Mouse (Mus musculus): Measurements from ENCODE around the gene Sfxn5. TPM values are rescaled to one million over a fixed set of nuclear protein-coding genes. Genes with fewer than 3 reads are reported as not detected.

The Sfxn5 gene
- polyA plus RNA-seq, 2 experiments, result 0.77 to 1.2 TPM

DNA sequence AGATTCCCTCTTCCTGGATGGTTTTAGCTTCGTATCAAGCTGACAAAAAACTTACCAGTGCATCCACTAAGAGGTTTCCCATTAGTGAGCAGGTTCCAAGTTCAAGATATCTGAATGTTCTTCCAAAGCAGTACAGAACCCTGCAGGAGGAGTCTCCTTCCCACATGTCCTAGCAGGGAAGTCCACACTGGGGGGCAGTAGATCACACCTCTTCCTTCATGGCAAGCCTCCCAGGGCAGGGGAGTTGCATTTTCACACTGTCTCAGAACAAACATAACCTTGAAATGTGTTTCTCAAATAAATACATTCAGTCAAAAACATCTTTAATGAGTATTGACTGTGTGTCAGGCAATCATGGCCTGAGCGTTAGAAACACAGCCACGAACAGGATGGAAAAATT lies 153.7 kb downstream of the Sfxn5 start:
- WGBS (ENCODE audit: insufficient replicate concordance), result 69% methylated on average over 3 of the region's 3 CpGs
- no peak overlapping the region for H3K27ac ChIP-seq
- no peak overlapping the region for H3K4me3 ChIP-seq (ENCODE audit: insufficient read depth in 1 of 2, low read depth in 2 of 2, low read length in 2 of 2)
- no peaks in the 10 kb centered on the region for H3K36me3 ChIP-seq (replicated peaks; ENCODE audit: control insufficient read depth, insufficient read depth, low read depth)
- ATAC-seq (ENCODE audit: insufficient read depth) (no peak), DNase-seq (ENCODE audit: low read depth in 3 of 3, low spot score in 3 of 3) (no peak)
- TF ChIP-seq EP300 (IDR thresholded peaks at IDR 0.05; ENCODE audit: low read depth) (no peak), CTCF (IDR thresholded peaks at IDR 0.05; ENCODE audit: low read depth) (no peak)
- peaks cover 8% of the 10 kb centered on the region for H3K27me3 ChIP-seq (ENCODE audit: control insufficient read depth, insufficient read depth, low read length)
- H3K4me2 ChIP-seq (ENCODE audit: low read depth), result no peak overlapping the region
- no peak overlapping the region for H3K9ac ChIP-seq (replicated peaks)
- H3K4me1 ChIP-seq (replicated peaks; ENCODE audit: control insufficient read depth in 2 of 2, insufficient read depth in 2 of 2, low read length in 1 of 2), result no peaks in the 10 kb centered on the region
- H3K9me3 ChIP-seq (ENCODE audit: control insufficient read depth, low read length), result no peaks in the 10 kb centered on the region

- Histone ChIP-seq H3K4me3 (ENCODE audit: insufficient read depth in 1 of 2, low read depth in 2 of 2, low read length in 2 of 2) (no peak overlapping the region), H3K9me3 (ENCODE audit: control insufficient read depth, low read length) (no peaks in the 10 kb centered on the region), H3K27me3 (ENCODE audit: control insufficient read depth, insufficient read depth, low read length) (no peaks in the 10 kb centered on the region), H3K4me1 (replicated peaks; ENCODE audit: control insufficient read depth in 2 of 2, insufficient read depth in 2 of 2, low read length in 1 of 2) (no peaks in the 10 kb centered on the region), H3K4me2 (ENCODE audit: low read depth) (no peak overlapping the region), H3K36me3 (replicated peaks; ENCODE audit: control insufficient read depth, insufficient read depth, low read depth) (no peaks in the 10 kb centered on the region), H3K9ac (replicated peaks) (no peak overlapping the region), H3K27ac (no peak overlapping the region)
- TF ChIP-seq CTCF (IDR thresholded peaks at IDR 0.05; ENCODE audit: low read depth) (no peak), EP300 (IDR thresholded peaks at IDR 0.05; ENCODE audit: low read depth) (no peak)
- 47% methylated on average over 11 of the region's 11 CpGs for WGBS (ENCODE audit: insufficient replicate concordance)
- no peak for ATAC-seq (ENCODE audit: insufficient read depth)
- DNase-seq (ENCODE audit: low read depth in 3 of 3, low spot score in 3 of 3), result no peak
Measured at GRCm38 (mm10) chr6:85165440-85165921, 167.7 kb downstream of the Sfxn5 start.

Small RNAs within 50 kb of the gene (microRNA-seq; reads per million reads assigned to microRNA genes)
- not detected for gene Mir705

Other genes starting within 250 kb of the Sfxn5 start
- gene Spr, start 195.7 kb downstream of the Sfxn5 start, polyA plus RNA-seq (2012; rRNA removed), result 7.6 and 7.9 TPM in 2 replicates
- gene Spr, start 195.7 kb downstream of the Sfxn5 start, polyA plus RNA-seq (2014; fragmentation: Nextera tagmentation; extraction: Ambion mirVana), result 32.9 and 35.6 TPM in 2 replicates
- gene Emx1, start 146.0 kb downstream of the Sfxn5 start, polyA plus RNA-seq (2012; rRNA removed), result 0.03 and 0.12 TPM in 2 replicates
- not detected in 2 replicates for gene Emx1, start 146.0 kb downstream of the Sfxn5 start, polyA plus RNA-seq (2014; fragmentation: Nextera tagmentation; extraction: Ambion mirVana)
- gene Rab11fip5, start 41.2 kb upstream of the Sfxn5 start, polyA plus RNA-seq (2012; rRNA removed), result 0.29 and 0.40 TPM in 2 replicates
- gene Rab11fip5, start 41.2 kb upstream of the Sfxn5 start, polyA plus RNA-seq (2014; fragmentation: Nextera tagmentation; extraction: Ambion mirVana), result 0.33 and 0.61 TPM in 2 replicates
- not detected in 2 replicates for gene Noto, start 90.5 kb upstream of the Sfxn5 start, polyA plus RNA-seq (2012; rRNA removed)
- gene Noto, start 90.5 kb upstream of the Sfxn5 start, polyA plus RNA-seq (2014; fragmentation: Nextera tagmentation; extraction: Ambion mirVana), result not detected in 2 replicates
- gene Smyd5, start 98.6 kb upstream of the Sfxn5 start, polyA plus RNA-seq (2012; rRNA removed), result 14.8 and 16.9 TPM in 2 replicates
- gene Smyd5, start 98.6 kb upstream of the Sfxn5 start, polyA plus RNA-seq (2014; fragmentation: Nextera tagmentation; extraction: Ambion mirVana), result 16.9 and 17.7 TPM in 2 replicates
- gene Cct7, start 118.1 kb upstream of the Sfxn5 start, polyA plus RNA-seq (2012; rRNA removed), result 102 and 162 TPM in 2 replicates
- gene Cct7, start 118.1 kb upstream of the Sfxn5 start, polyA plus RNA-seq (2014; fragmentation: Nextera tagmentation; extraction: Ambion mirVana), result 285 and 290 TPM in 2 replicates
- gene Pradc1, start 118.5 kb upstream of the Sfxn5 start, polyA plus RNA-seq (2012; rRNA removed), result 16.9 and 18.4 TPM in 2 replicates
- 18.1 and 19.8 TPM in 2 replicates for gene Pradc1, start 118.5 kb upstream of the Sfxn5 start, polyA plus RNA-seq (2014; fragmentation: Nextera tagmentation; extraction: Ambion mirVana)
- 0.02 TPM in 1 of 2 replicates, not detected in the other for gene Fbxo41, start 169.6 kb upstream of the Sfxn5 start, polyA plus RNA-seq (2012; rRNA removed)
- gene Fbxo41, start 169.6 kb upstream of the Sfxn5 start, polyA plus RNA-seq (2014; fragmentation: Nextera tagmentation; extraction: Ambion mirVana), result not detected in 2 replicates
- gene Egr4, start 180.2 kb upstream of the Sfxn5 start, polyA plus RNA-seq (2012; rRNA removed), result not detected in 2 replicates
- not detected in 2 replicates for gene Egr4, start 180.2 kb upstream of the Sfxn5 start, polyA plus RNA-seq (2014; fragmentation: Nextera tagmentation; extraction: Ambion mirVana)

Measured in liver, embryonic 14.5 days (tissue).